Mouse (Mus musculus) kidney, postnatal 4 days (tissue): ENCODE results near the gene Mospd2.

ENCODE experiments used
- DNase-seq, 2 experiments: peaks; one replicate each; pipeline ENCODE4 v3.0.0; 2021; ENCODE audit warnings: mixed read lengths in 2 of 2

The Mospd2 gene

DNA sequence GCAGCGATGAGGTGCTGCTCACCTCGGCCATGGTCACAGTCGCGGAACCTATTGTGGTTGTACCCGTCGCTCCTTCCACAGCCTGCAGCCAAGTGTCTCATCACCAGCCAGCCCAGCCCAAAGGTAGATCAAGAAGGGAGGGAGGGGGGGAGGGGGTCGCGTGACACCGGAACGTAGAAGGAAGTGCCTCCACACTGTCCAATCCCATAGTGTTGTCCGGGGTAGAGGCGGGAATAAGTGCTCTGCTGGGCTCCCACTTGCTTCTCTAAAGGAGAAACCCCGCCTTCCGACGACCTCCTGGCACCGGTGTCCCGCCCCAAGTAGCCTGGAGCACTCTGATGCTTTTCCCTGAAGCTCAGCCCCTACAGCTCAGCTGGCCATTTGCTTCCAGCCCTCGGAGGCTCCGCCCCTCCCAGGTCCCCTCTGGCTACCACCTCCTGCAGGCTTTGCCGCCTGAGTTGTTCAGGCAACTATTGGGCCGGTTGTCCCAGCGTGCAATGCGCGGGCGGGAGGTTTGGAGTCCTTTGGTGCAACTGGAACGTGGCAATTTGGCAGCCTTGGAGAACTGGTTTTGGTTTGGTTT, at the start of gene Mospd2, which contains the start of gene Fancb:
TSS of gene Mospd2 (minus strand) at position 183 of the 583 bp plus-strand sequence.
TSS of gene Fancb (plus strand) at position 400 of the 583 bp plus-strand sequence.
- DNase-seq: peak; percentile 85 to 92

DNA sequence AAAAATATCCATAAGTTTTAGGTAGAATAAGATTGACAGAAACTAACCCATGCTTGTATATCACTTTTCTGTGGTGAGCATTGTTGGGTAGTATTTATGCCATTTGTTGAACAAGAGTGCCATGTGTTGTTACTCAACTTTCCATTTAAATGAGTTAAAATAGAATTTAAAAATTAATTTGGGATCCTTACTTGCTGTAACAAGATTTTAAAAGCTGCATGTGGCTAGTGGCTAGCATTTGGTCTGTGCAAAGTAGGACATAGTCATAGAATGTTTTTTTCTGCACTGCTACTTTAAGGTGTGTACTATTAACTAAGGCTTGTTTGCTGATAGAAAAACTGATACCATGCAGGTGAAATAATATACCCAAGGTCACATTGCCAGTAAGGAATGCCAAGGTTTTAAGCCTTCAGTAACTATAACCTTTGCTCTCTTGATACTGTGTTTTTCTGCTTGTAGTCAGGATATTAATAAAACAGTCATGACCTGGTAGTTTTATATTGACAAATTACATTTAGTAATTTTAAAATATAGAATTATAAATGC, 24.7 kb upstream of the Mospd2 start, which contains the start of gene Gm17604:
TSS of gene Gm17604 (minus strand) at position 51 of the 546 bp plus-strand sequence.
- no peak for DNase-seq

DNA sequence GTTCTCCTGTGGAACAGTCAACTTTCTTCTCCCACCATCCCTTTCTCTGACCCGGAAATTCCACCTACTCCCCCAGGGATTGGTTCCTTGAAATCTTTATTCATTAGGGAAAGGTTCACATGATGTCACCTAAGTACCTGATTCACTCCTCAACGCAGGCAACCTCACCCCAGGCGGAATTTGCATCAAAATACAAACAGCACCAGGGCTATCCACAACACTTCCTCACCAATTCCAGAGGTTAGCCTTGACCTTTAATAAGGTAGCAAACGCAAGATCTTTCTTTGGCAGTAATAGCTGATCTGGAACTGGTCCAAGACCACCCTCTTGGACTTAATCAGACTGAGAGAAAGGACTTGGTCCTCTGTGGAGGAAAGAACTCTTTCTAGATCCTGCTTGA, 23.0 kb upstream of the Mospd2 start:
- peak in 1 of 2 experiments; percentile 7 for DNase-seq

GRCm38 (mm10) chrX:164978866-164979265, 1.3 kb downstream of the Mospd2 start:
- no peak for DNase-seq

GRCm38 (mm10) chrX:164971206-164971605, 9.0 kb downstream of the Mospd2 start:
- no peak for DNase-seq

DNA sequence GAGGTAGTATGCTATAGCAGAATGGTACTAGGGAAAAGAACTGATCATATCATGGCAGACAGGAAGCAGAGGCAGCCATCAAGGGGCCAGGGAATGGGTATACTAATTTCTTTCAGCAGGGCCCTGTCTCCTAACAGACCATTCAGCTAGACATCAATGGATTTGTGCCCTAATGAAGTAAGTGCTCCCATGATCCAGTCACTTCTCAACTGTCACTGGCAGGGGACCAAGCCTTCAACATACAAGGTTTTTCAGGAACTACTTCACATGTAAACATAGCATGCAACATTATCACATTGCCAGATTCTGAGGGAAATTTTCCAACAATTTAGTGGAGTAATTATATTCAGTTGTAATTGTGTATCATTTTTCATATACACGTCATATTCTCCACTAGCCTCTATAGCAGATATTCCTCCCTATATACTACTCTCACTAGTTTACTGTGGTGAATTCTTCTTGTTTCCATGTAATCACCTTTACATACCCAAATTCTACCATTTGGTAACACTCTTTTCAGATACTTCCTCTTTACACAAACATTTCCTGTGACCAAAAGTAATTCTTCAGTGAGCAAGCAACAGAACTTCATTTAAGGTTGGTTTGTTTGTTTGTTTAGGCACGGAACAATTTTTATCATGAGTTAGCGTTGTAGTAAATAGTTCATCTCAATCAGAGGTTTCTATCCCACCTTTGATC, 14.3 kb downstream of the Mospd2 start:
- no peak for DNase-seq

DNA sequence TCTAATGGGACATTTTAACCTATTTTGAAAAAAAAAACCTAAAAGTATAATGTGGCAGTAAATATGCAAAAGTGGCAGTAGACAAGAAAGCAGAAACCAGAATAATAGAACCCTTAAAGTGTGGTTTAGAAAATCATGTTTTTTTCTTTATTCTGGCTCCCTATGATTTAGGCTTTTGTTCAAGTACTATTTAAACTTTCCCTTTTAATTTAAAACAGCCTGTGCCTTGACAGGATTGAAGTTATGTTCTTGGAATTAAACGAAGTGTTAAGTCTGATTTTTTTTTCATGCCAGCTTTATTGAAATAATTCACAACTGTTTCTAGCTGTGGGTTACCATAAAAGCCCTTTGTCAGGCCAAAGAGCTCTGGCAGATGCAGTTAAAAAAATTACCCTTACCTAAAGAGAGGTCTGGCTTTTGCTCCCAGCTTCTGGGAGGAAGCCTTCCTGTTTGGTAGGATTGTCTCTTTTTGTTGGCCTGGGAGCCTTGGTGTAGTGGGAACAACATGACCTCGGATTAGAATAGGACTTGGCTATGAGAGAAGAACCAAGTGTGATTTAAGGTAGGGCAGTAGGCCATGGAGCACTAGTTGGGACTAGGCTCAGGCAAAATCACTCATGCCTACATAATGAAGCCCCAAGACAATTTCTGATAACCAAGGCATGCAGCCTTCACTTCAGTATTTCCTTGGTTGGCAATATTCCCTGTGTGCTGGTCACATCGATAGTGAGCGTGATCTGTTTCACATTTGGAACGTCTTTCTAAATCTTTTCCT, 27.4 kb downstream of the Mospd2 start:
- DNase-seq: no peak

DNA sequence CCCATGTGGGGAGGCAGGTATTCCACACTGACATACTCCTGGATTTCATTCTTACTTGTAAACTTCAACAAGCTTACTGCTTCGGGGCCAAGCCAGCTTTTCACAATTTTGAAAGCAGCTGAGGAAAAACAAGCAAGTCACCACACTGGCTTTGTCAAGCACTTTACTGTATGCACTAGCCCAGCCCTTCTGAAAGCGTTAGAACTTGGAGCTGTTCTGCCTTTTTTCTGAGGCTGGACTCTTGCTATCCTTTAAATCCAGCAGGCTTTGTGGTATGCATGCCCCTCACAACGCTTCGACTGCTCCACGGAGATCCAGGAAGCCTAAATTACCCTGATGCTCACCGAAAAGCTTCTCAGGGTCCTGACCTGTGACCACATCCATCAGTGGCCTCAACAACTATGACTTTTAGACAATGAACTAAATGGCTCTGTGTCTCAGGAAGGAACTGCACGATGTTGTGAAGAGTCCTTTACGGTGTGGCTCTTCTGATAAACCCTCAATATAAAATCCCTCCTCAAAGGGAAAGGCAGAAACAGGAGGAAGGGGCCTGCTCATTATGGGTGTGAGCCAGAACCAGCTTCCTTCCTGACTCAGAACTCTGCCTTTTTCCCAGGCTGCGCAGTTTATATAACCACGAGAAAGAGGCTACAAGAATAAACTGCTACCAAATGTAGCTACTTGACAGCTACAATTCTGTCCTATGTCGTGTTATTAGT, 28.2 kb downstream of the Mospd2 start:
- DNase-seq: peak in 1 of 2 experiments; percentile 4

- DNase-seq: no peak
Observed at GRCm38 (mm10) chrX:164941540-164941939, 38.6 kb downstream of the Mospd2 start.

DNA sequence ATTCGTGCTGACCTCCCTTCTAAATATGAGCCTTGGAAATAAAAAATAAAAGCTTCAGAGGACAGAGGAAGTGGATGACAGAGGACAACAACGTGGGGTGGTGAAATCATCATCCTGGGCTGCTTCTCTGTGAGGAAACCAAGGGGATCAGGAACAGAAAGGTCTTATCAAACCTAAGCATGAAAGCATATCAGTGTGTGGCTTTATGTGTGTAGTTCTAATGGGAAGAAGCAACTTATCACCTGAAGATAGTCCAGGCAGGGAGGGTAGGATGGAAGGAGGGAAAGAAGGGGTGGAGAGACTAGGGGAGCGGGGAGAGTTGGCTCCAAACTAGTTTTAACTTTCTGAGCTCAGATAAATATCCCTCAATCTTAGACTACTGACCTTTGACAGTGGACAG, 67.2 kb downstream of the Mospd2 start:
- no peak for DNase-seq

DNA sequence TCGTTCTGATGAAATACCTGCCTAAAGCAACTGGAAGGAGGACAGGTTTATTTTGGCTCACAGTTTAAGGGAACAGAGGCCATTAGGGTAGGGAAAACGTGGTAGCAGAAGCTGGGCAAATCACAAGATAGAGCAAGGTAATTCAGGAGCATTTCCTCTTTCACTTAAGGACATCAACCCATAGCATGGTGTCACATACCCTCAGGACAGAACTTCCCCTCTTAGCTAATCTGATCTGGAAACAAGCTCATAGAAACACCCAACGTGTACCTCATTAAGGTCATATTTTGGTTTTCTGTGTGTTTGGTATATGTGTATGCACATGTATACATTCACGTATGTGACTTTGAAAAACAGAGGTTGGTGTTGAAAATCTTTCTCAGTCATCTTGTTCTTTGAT, 68.0 kb downstream of the Mospd2 start:
- DNase-seq: no peak

- no peak for DNase-seq
Observed at GRCm38 (mm10) chrX:164901847-164902246, 78.3 kb downstream of the Mospd2 start.

GRCm38 (mm10) chrX:164899805-164900204, 80.4 kb downstream of the Mospd2 start:
- DNase-seq: no peak

GRCm38 (mm10) chrX:164886260-164886659, 93.9 kb downstream of the Mospd2 start:
- no peak for DNase-seq
